Mouse (Mus musculus) urinary bladder, postnatal 36 days (tissue): Measurements from ENCODE around the gene Gm21915.
A peak's percentile ranks its signal among the peaks of the same experiment; 100 is the strongest.

ENCODE experiments used
- DNase-seq, 2 experiments: peaks; one replicate each; pipeline ENCODE4 v3.0.0; 2022; ENCODE audit warnings: low spot score in 2 of 2, mixed read lengths in 1 of 2

Gm21915 gene

DNA sequence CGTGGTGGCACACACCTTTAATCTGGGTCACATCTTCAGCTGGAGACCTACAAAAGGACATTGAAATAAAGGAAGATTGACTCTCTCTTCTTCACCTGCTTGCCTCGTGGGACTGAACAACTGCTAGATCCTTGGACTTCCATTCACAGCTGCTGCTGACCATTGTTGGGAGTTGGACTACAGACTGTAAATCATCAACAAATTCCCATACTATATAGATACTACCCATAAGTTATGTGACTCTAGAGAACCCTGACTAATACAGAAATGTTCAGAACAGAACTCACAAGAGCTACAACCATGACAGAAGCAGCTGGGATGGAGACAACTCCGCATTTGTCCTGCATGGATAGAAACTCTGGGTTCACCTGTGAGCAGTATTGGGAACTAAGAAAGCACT lies at the start of gene Gm21915:
Gene Gm21915 (plus strand): TSS at position 301 of the 400 bp plus-strand sequence.
- DNase-seq = no peak

GRCm38 (mm10) chr9:40622265-40622664 lies 48.1 kb upstream of the Gm21915 start:
- no peak for DNase-seq

GRCm38 (mm10) chr9:40622793-40623192 lies 47.6 kb upstream of the Gm21915 start:
- no peak for DNase-seq

GRCm38 (mm10) chr9:40625341-40625740 lies 45.1 kb upstream of the Gm21915 start:
- DNase-seq = no peak

DNA sequence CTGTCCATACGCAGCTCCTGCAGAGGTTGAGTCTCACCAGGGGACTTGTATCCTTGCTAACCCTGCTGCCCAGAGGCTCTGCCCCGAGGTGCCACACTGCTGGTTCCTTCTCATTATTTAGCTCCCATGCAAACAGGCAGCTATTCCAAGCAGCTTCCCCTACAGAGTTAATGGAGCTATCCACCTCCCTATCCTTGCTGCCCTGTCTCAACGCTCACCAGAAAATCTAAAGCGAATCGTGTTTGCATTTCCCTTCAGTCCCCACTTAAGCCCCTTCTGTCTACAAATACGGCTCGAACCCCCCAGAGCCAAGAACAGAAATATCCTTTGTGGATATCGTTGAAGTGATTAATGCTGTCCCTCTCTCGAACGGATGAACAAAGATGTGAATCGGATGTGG lies 43.8 kb upstream of the Gm21915 start:
- DNase-seq = no peak

DNA sequence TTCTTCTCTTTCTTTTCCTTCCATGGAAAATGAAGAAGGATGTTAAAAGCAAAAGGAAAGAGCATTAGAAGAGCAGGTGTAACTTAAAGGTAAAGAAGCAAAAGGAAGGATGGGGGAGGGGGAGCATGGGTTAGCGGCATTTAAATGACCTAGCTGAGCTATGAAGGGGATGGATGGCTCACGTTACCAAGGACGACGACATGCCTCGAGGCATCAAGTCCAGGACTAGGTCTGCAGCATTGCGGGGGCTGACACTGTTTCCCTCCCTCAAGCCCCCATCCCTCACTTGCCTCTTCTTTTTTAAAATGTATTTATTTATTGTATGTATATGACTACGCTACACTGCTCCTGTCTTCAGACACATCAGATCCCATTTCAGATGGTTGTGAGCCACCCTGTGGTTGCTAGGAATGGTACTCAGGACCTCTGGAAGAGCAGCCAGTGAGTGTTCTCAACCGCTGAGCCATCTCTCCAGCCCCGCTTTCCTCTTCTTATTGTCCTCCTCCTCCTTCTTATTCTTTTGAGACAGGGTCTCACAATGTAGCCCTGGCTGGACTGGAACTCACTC lies 43.2 kb upstream of the Gm21915 start:
- no peak for DNase-seq

- DNase-seq = peak in 1 of 2 experiments; percentile 39
Measured at GRCm38 (mm10) chr9:40628130-40629069, 42.0 kb upstream of the Gm21915 start.

DNA sequence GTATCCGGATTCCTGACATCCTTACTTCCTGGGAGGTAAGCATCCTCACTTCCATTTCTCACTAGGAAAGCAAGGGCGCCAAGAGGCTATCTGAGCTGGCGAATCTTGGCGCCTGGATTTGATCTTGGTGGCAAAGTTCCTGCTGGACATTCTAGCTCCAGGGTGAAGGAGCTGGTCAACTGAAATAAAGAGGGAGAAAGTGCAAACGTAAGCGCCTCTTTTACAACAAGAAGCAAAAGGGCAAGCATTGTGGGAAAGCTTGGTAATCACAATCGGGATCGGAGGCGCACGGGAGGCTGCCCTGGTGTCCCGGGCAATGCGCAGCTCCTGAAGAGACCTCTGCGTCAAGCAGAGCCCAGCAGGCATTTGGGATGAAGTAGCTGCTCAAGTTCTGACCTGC lies 41.0 kb upstream of the Gm21915 start:
- DNase-seq = no peak

GRCm38 (mm10) chr9:40631101-40631500 lies 39.3 kb upstream of the Gm21915 start:
- DNase-seq = no peak

GRCm38 (mm10) chr9:40631505-40631904 lies 38.9 kb upstream of the Gm21915 start:
- no peak for DNase-seq

DNA sequence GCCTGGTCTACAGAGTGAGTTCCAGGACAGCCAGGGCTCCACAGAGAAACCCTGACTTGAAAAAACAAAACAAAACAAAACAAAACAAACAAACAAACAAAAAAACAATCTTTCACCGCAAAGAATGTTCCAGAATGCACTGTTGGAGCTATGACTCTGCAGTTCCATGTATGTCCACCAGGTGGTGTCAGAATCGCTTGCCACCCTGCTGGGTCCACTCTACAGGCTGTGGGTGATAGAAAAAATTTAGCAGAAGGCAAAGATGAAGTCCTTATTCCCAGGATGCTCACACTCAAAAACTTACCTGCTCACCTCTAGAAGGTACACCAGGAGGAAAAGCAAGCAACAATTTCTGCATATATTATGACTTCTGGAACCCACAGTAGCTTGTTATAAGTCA lies 34.4 kb upstream of the Gm21915 start:
- peak; percentile 46 to 64 for DNase-seq

DNA sequence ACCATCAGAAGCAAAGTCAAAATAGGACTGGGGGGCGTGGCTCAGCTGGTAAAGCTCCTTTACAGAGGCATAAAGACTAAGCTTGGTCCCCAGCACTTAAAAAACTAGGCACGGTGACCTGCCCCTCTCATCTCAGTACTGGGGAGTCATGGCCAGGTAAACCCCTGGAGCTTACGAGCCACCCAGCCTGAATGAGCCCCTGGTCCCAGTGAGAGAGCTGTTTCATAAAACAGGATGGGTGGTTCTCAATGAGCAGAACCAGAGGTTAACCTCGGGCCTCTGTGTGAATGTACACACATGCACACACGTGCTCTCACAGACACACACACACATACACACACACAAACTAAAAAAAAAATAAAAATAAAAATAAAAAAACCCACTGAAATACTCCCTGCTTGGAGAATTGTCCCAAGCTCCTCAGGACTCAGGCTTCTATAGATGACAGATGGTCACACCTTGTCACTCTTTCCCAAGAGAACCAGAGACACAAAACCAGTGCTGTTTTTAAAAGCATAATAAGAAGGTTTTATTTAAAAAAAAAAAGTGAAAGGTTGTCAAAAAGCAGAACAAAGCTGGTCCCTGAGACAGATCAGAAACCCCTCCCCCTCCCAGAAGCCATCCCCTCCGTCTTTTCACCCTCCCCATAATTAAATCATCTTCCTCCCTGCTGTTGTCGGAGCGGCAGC lies 32.6 kb upstream of the Gm21915 start:
- no peak for DNase-seq

DNA sequence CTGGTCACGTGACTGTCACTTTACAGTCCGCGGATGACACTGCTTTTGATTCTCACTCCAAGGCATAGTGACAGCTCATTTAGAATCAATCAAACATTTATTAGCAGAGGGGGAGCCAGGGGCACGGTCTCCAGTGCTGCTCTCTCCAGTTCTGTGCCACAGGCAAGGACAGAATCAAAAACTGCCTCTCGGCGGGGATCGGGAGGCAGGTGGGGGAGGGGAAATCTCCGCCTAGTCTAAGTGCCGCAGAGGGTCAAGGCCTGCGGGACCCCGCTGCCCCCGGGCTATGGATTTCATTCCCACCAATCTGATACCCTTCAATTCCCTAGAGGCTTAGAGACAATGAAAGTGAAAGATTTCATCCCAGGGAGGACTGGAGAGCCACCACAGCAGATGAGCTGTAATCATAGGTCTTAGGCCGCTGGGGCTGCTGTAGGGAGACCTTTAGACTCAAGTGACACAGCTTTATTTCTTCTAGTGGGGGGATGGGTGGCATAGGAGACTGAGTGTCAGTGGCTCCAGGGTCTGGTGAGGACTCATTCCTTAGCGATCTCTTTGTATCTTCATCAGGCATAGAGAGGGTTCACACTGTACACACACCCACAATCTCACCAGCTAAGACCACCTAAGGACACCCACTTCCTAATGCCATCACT lies 31.9 kb upstream of the Gm21915 start:
- DNase-seq = peak in 1 of 2 experiments; percentile 11

DNA sequence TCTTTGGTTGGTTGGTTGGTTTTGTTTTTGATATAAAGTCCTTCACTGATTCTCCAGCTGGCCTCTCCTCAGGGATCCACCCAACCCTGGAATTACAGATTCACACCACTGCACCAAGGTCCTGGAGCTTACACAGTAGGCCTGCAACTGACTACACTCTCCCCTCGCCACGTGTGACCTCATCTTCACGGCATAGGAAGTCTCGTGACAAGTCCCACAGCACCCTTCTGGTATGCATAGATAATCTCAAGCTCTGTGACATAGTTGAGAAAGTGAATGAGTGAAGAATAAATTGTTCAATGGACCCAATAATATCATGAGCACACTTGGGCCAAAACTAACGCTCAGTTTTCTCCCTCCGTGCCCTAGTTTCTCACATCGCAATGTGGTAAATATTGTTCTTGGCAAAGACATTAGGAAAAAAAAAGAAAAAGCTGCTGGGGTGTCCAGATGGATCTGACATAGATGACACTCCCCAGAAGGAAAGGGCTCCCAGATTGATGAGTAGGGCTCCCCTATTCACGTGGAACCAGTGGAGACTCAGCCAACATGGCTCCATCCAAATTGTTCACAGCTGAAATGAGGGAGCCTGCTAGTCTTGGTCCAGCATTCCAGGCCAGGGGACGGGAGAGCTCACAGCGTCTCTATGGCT lies 30.8 kb upstream of the Gm21915 start:
- DNase-seq = no peak

GRCm38 (mm10) chr9:40641318-40641717 lies 29.1 kb upstream of the Gm21915 start:
- peak in 1 of 2 experiments; percentile 22 for DNase-seq

- no peak for DNase-seq
Measured at GRCm38 (mm10) chr9:40642470-40643220, 27.8 kb upstream of the Gm21915 start.

DNA sequence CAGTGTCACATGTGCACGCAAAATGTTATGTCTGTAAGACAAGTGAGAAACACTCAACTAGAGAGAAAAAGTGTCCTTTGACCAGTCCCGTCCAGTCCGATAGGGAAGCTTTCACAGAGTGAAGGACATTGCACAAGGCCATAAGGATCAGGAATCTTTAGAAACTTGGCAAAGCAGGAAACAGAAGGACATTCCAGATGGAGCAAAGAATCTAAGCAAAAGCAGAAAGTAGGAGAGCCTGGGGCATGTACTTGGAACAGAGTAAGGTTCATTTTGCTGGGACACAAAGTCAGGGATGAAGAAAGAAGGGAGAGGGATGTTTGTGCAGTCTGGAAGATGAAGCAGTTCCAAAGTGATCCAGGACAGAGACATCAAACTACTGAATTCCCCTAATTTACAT lies 21.0 kb upstream of the Gm21915 start:
- DNase-seq = no peak

GRCm38 (mm10) chr9:40649983-40650382 lies 20.4 kb upstream of the Gm21915 start:
- no peak for DNase-seq

DNA sequence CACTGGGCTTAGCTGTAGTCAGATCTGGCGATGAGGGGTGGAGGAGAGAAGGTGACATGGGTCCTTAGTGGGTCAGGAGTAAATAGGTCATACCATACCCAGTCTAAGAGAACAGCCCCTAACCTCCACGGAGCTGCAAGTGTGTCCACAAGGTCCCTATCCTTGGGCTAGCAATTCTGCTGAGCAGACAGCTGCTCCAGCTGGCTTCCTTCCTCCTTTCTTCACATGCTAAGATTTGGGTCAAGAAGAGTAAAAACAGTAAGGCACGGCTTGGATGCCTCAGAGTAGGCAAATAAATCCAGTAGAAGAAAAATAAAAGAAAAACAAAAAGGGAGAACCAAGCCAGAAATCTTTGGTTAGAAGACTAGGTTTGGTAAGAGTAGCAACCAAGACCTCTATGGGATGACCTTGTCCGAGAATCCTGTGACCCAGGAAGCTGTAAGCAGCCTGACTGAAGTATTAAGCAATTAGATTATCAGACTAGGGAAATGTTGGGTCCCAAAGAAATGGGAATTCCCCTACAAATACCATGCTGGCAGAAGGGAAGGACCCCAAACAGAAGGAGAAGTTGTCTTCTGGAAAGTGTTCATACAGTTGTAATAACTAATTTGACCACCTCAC lies 19.1 kb upstream of the Gm21915 start:
- no peak for DNase-seq

DNA sequence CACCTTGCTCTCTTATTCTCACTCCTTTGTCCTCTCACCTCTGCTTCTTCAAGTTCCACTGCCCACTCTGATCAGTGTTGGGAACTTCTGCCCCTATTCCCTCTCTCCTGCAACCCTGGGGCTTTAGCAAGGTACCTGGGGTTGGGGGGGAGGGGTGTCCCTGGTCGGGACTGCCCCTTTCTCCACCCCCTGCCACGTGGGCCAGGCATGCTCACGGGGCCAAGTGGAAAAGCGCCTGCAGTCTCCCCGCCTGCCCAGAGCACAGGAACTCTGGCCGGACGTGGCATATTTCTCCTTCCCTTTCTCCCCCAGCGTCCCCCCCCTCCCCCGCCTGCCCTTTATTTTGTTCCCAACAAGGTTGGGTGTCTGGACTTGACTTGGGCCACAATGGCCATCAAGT lies 17.7 kb upstream of the Gm21915 start:
- DNase-seq = no peak
